Comparison of ENCODE assay signal across 22 mouse cellular contexts in the genomic region with DNA sequence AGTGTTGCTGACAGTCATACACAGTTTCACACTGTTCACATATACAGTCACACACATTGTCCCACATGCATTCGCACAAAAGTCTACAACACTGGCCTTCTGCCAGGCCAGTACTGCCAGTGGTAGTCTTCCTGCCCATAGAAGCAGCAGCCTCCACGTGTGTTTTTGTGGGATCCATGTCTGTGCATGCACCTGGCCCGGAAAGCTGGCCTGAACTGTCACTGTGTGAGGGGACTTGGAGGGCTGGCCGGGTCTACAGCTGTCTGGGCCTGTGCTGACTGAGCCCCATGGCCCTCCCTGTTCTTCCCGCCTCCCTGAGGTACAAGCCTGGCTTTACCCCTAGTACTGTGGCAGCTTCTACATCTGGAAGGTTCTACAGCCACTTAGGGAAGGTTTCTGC. TPM values are rescaled to one million over a fixed set of nuclear protein-coding genes. Genes with fewer than 3 reads are reported as not detected.
DNase-seq lines count a peak whose midpoint lies in the region; ATAC-seq and TF ChIP-seq lines count a peak whose summit lies in the region.
"Had no signal": no experiment of that assay in that cellular context is flagged by ENCODE, and none has a peak within 500 bp of the region (broad histone marks: within the 10 kb centered on the region; RNA-seq: fewer than 3 reads in every experiment).

No protein-coding gene starts in this region.

- WGBS in limb, embryonic 13.5 days = 79% methylated on average over 5 of the region's 5 CpGs
- WGBS in limb, embryonic 10.5 days = 85% methylated on average over 5 of the region's 5 CpGs
- 19% methylated on average over 5 of the region's 5 CpGs for WGBS in thymus, adult 2 months
- 49% methylated on average over 5 of the region's 5 CpGs for WGBS in embryonic facial prominence, embryonic 15.5 days

- no peak for TF ChIP-seq CTCF in thymus, adult 2 months (IDR thresholded peaks at IDR 0.05; ENCODE audit: borderline replicate concordance, control insufficient read depth, extremely low read depth, insufficient read depth, low read length, poor library complexity)

- H3K9me3 ChIP-seq in limb, embryonic 13.5 days = no peaks in the 10 kb centered on the region
- no peaks in the 10 kb centered on the region for H3K9me3 ChIP-seq in limb, embryonic 10.5 days (replicated peaks)
- H3K9me3 ChIP-seq in embryonic facial prominence, embryonic 15.5 days (replicated peaks) = no peaks in the 10 kb centered on the region
- H3K9me3 ChIP-seq: hindbrain, embryonic 12.5 days; midbrain, embryonic 10.5 days had no signal

- H3K4me1 ChIP-seq in limb, embryonic 13.5 days = no peaks in the 10 kb centered on the region
- H3K4me1 ChIP-seq in limb, embryonic 10.5 days = peaks cover 13% of the 10 kb centered on the region
- peaks cover 22% of the 10 kb centered on the region for H3K4me1 ChIP-seq in thymus, adult 2 months (replicated peaks; ENCODE audit: control insufficient read depth, insufficient read depth, low read length)
- peaks cover 7% of the 10 kb centered on the region for H3K4me1 ChIP-seq in embryonic facial prominence, embryonic 15.5 days
- H3K4me1 ChIP-seq: hindbrain, embryonic 12.5 days had no signal

- no peak overlapping the region for H3K4me3 ChIP-seq in limb, embryonic 13.5 days
- H3K4me3 ChIP-seq in limb, embryonic 10.5 days = no peak overlapping the region
- H3K4me3 ChIP-seq in thymus, adult 2 months (ENCODE audit: control insufficient read depth, insufficient read depth, low read length) = no peak overlapping the region
- no peak overlapping the region for H3K4me3 ChIP-seq in embryonic facial prominence, embryonic 15.5 days (replicated peaks)
- H3K4me3 ChIP-seq: hindbrain, embryonic 12.5 days; midbrain, embryonic 10.5 days had no signal

- no peak for TF ChIP-seq POLR2A in thymus, adult 2 months (IDR thresholded peaks at IDR 0.05; ENCODE audit: control insufficient read depth, extremely low read depth, insufficient read depth, low read length, poor library complexity)

- no peak overlapping the region for H3K27ac ChIP-seq in limb, embryonic 13.5 days
- H3K27ac ChIP-seq in limb, embryonic 10.5 days = no peak overlapping the region
- 0 out of 2 replicates have a peak overlapping the region, but pooled peaks have one; percentile 36 for H3K27ac ChIP-seq in thymus, adult 2 months (ENCODE audit: control insufficient read depth, insufficient read depth, low read length)
- 0 out of 2 replicates have a peak overlapping the region, but pooled peaks have one; percentile 28 for H3K27ac ChIP-seq in embryonic facial prominence, embryonic 15.5 days (replicated peaks)
- H3K27ac ChIP-seq: hindbrain, embryonic 12.5 days; midbrain, embryonic 10.5 days had no signal

- 0 out of 2 replicates have a peak, but pooled peaks have one; percentile 24 for ATAC-seq in limb, embryonic 13.5 days (ENCODE audit: low FRiP score, low read depth)
- ATAC-seq in embryonic facial prominence, embryonic 15.5 days (ENCODE audit: insufficient number of reproducible peaks, low FRiP score, low TSS enrichment, low read depth) = 0 out of 2 replicates have a peak, but pooled peaks have one; percentile 22
- ATAC-seq in erythroblast, adult 5-6 weeks (replicated peaks; ENCODE audit: low FRiP score, poor library complexity, severe bottlenecking) = no peak

- no peak for DNase-seq in limb, embryonic 10.5 days (ENCODE audit: low spot score)
- DNase-seq in thymus, adult 2 months = no peak
- no peak for DNase-seq in thymus, postnatal 14 days
- no peak for DNase-seq in frontal cortex, postnatal 36 days (ENCODE audit: low spot score in 2 of 2)
- DNase-seq in natural killer cell, adult 2 months (ENCODE audit: low spot score in 2 of 2) = no peak
- DNase-seq: cerebellum, postnatal 25 days; gastrocnemius, postnatal 14 days; heart, postnatal 10 days; kidney, postnatal 4 days; lung, postnatal 10 days; thymus, postnatal 25 days had no signal

- H3K9ac ChIP-seq in limb, embryonic 13.5 days = no peak overlapping the region
- H3K9ac ChIP-seq in embryonic facial prominence, embryonic 15.5 days = no peak overlapping the region
- H3K9ac ChIP-seq: hindbrain, embryonic 12.5 days had no signal

- H3K4me2 ChIP-seq in limb, embryonic 13.5 days (replicated peaks) = no peak overlapping the region
- H3K4me2 ChIP-seq in embryonic facial prominence, embryonic 15.5 days (replicated peaks) = no peak overlapping the region
- H3K4me2 ChIP-seq: hindbrain, embryonic 12.5 days had no signal

- H3K27me3 ChIP-seq in limb, embryonic 13.5 days = no peaks in the 10 kb centered on the region
- H3K27me3 ChIP-seq in limb, embryonic 10.5 days (ENCODE audit: low read depth, poor library complexity, severe bottlenecking) = 0 out of 2 replicates have a peak, but pooled peaks cover 4% of the 10 kb centered on the region
- no peaks in the 10 kb centered on the region for H3K27me3 ChIP-seq in thymus, adult 2 months (ENCODE audit: control insufficient read depth, insufficient read depth, low read length)
- no peaks in the 10 kb centered on the region for H3K27me3 ChIP-seq in embryonic facial prominence, embryonic 15.5 days
- H3K27me3 ChIP-seq: hindbrain, embryonic 12.5 days had no signal

- no peaks in the 10 kb centered on the region for H3K36me3 ChIP-seq in limb, embryonic 13.5 days
- no peaks in the 10 kb centered on the region for H3K36me3 ChIP-seq in limb, embryonic 10.5 days
- H3K36me3 ChIP-seq in thymus, adult 2 months (ENCODE audit: control insufficient read depth, insufficient read depth, low read length) = no peaks in the 10 kb centered on the region
- no peaks in the 10 kb centered on the region for H3K36me3 ChIP-seq in embryonic facial prominence, embryonic 15.5 days
- H3K36me3 ChIP-seq: hindbrain, embryonic 12.5 days; midbrain, embryonic 10.5 days had no signal

RNA-seq across cellular contexts. Expression of a gene that starts 7.6 kb away (rescaled TPM):
- 0.52 and 0.53 TPM in 2 replicates for polyA plus RNA-seq in limb, embryonic 13.5 days (2015; fragmentation: Nextera tagmentation; extraction: Ambion mirVana)
- polyA plus RNA-seq in limb, embryonic 10.5 days (2016; fragmentation: Nextera tagmentation; extraction: Ambion mirVana) = 0.39 and 0.85 TPM in 2 replicates
- 0.73 and 0.84 TPM in 2 replicates for polyA plus RNA-seq in thymus, adult 2 months (2012; rRNA removed)
- polyA plus RNA-seq in embryonic facial prominence, embryonic 15.5 days (2015; fragmentation: Nextera tagmentation; extraction: Ambion mirVana) = 3.6 and 5.0 TPM in 2 replicates
- not detected in 2 replicates for total RNA-seq in erythroblast, adult 5-6 weeks (2015; ENCODE audit: low replicate concordance)
- total RNA-seq in erythroblast, adult 5-6 weeks (2017; ENCODE audit: low replicate concordance) = 2.0 TPM in 1 of 2 replicates, not detected in the other
- total RNA-seq: adrenal gland, adult 18-20 months; gastrocnemius, postnatal 14 days; heart, postnatal 10 days; liver, adult 2 months had no signal
- polyA plus RNA-seq: intestine, embryonic 14.5 days had no signal

RNA-seq across cellular contexts. Expression of a gene that starts 21.4 kb away (rescaled TPM):
- 2.3 and 2.8 TPM in 2 replicates for polyA plus RNA-seq in limb, embryonic 13.5 days (2015; fragmentation: Nextera tagmentation; extraction: Ambion mirVana)
- polyA plus RNA-seq in limb, embryonic 10.5 days (2016; fragmentation: Nextera tagmentation; extraction: Ambion mirVana) = 2.2 TPM in 2 replicates
- polyA plus RNA-seq in thymus, adult 2 months (2012; rRNA removed) = 36.0 and 37.6 TPM in 2 replicates
- polyA plus RNA-seq in embryonic facial prominence, embryonic 15.5 days (2015; fragmentation: Nextera tagmentation; extraction: Ambion mirVana) = 2.8 and 4.0 TPM in 2 replicates
- 6.9 and 8.3 TPM in 2 replicates for total RNA-seq in erythroblast, adult 5-6 weeks (2015; ENCODE audit: low replicate concordance)
- total RNA-seq in erythroblast, adult 5-6 weeks (2017; ENCODE audit: low replicate concordance) = 7.3 and 7.8 TPM in 2 replicates

RNA-seq across cellular contexts. Expression of a gene that starts 27.4 kb away (rescaled TPM):
- polyA plus RNA-seq in limb, embryonic 13.5 days (2015; fragmentation: Nextera tagmentation; extraction: Ambion mirVana) = 0.15 TPM in 1 of 2 replicates, not detected in the other
- polyA plus RNA-seq in limb, embryonic 10.5 days (2016; fragmentation: Nextera tagmentation; extraction: Ambion mirVana) = 0.38 and 0.64 TPM in 2 replicates
- polyA plus RNA-seq in thymus, adult 2 months (2012; rRNA removed) = 13.8 and 14.2 TPM in 2 replicates
- polyA plus RNA-seq in embryonic facial prominence, embryonic 15.5 days (2015; fragmentation: Nextera tagmentation; extraction: Ambion mirVana) = 0.17 TPM in 1 of 2 replicates, not detected in the other
- total RNA-seq in erythroblast, adult 5-6 weeks (2015; ENCODE audit: low replicate concordance) = not detected in 2 replicates
- not detected in 2 replicates for total RNA-seq in erythroblast, adult 5-6 weeks (2017; ENCODE audit: low replicate concordance)
- total RNA-seq: adrenal gland, adult 18-20 months; gastrocnemius, postnatal 14 days; heart, postnatal 10 days; layer of hippocampus, postnatal 10 days; left cerebral cortex, postnatal 14 days; liver, adult 2 months; neutrophil, adult 5-6 weeks had no signal
- polyA plus RNA-seq: hindbrain, embryonic 12.5 days; intestine, embryonic 14.5 days; liver, adult 2 months had no signal

Comparison
In these comparisons a context has a peak if more than half of its experiments do, and no peak if none do; other contexts are left out.
1. H3K27ac ChIP-seq: peak in thymus, adult 2 months (single experiment) and embryonic facial prominence, embryonic 15.5 days (single experiment); none in limb, embryonic 13.5 days (single experiment) and limb, embryonic 10.5 days (single experiment).